Mouse (Mus musculus) G1E (cell line): ENCODE data around the gene Iars.

Experiments
- CTCF ChIP-seq: IDR thresholded peaks from 2 replicates; pipeline ENCODE4 v1.5.1; 2012; ENCODE audit warnings: low read depth, low read length, inconsistent platforms, mixed read lengths
- GATA1 ChIP-seq: IDR thresholded peaks from 2 replicates; pipeline ENCODE4 v1.6.1; 2012; ENCODE audit warnings: borderline replicate concordance, low read length, inconsistent platforms, mixed read lengths
- TAL1 ChIP-seq: conservative IDR thresholded peaks from 2 replicates; pipeline ENCODE4 v1.6.1; 2012; ENCODE audit warnings: low read depth, low read length, inconsistent platforms, mixed read lengths

GRCm38 (mm10) chr13:49677793-49678192, 4.1 kb upstream of the Iars start:
- TF ChIP-seq CTCF (no peak), GATA1 (no peak), TAL1 (no peak)
